Mouse (Mus musculus) liver, postnatal 0 days (tissue): ENCODE measurements around the gene Sh3glb2.

Experiments
- CTCF ChIP-seq: sonication (generic); IDR thresholded peaks from 2 replicates; pipeline ENCODE4 v1.5.1; 2016; ENCODE audit warnings: antibody characterized with exemption, low read depth
- EP300 ChIP-seq: IDR thresholded peaks from 2 replicates; pipeline ENCODE4 v1.6.1; 2016; ENCODE audit warnings: antibody characterized with exemption, low read depth, mild to moderate bottlenecking

- TF ChIP-seq CTCF (no peak), EP300 (no peak)
These were observed 2.9 kb downstream of the Sh3glb2 start for GRCm38 (mm10) chr2:30356266-30356665.
